Mouse (Mus musculus) left cerebral cortex, adult 18-20 months (tissue): ENCODE results near the gene Prrc2c. TPM values are rescaled to one million over a fixed set of nuclear protein-coding genes. Genes with fewer than 3 reads are reported as not detected.

ENCODE experiments used
- microRNA-seq, 2 experiments: library from miRNA; unstranded; fragments of <30 nt; microRNA quantifications; one replicate each; pipeline ENCODE4 v1.2.0; 2021
- total RNA-seq, 2 experiments: library from RNA; stranded (reverse); gene quantifications; 2 replicates each; pipeline ENCODE4 v1.2.3; 2021

Prrc2c gene
- total RNA-seq, 2 experiments from 2014 or later = 180 to 183 TPM

Small RNA genes within 50 kb of the gene (microRNA-seq; reads per million reads assigned to microRNA genes)
- 0 reads per million in 2 experiments for gene Gm27616

Other genes starting within 250 kb of the Prrc2c start
- 10 to 100 TPM; 10.5 to 11.0 TPM for gene Mettl13, start 192.0 kb downstream of the Prrc2c start, total RNA-seq
- 100 to 1,000 TPM; 110 to 113 TPM for gene Vamp4, start 170.0 kb downstream of the Prrc2c start, total RNA-seq
- 1 to 10 TPM; 4.0 to 5.1 TPM for gene Myoc, start 101.4 kb downstream of the Prrc2c start, total RNA-seq
- not detected for gene Myocos, start 82.3 kb downstream of the Prrc2c start, total RNA-seq
- not detected for gene Fmo4, start 73.4 kb upstream of the Prrc2c start, total RNA-seq
- gene Fmo1, start 126.1 kb upstream of the Prrc2c start, total RNA-seq = 10 to 100 TPM; 12.1 to 15.9 TPM
- 1 to 10 TPM; 3.8 to 4.0 TPM for gene Fmo2, start 158.2 kb upstream of the Prrc2c start, total RNA-seq
- gene Fmo6, start 197.0 kb upstream of the Prrc2c start, total RNA-seq = not detected
- gene Fmo3, start 244.0 kb upstream of the Prrc2c start, total RNA-seq = not detected